In genomic region chr4:40800873-40801272, GRCm38 (mm10) we compare ENCODE assay signal across 31 mouse cellular contexts. TPM values are rescaled to one million over a fixed set of nuclear protein-coding genes. Genes with fewer than 3 reads are reported as not detected.
DNase-seq lines count a peak whose midpoint lies in the region; ATAC-seq lines count a peak whose summit lies in the region.
"Had no signal": no experiment of that assay in that cellular context is flagged by ENCODE, and none has a peak within 500 bp of the region (broad histone marks: within the 10 kb centered on the region; RNA-seq: fewer than 3 reads in every experiment).

No protein-coding gene starts in this region.

- no peak overlapping the region for H3K4me3 ChIP-seq in embryonic facial prominence, embryonic 13.5 days
- H3K4me3 ChIP-seq in embryonic facial prominence, embryonic 10.5 days, result no peak overlapping the region
- H3K4me3 ChIP-seq in heart, embryonic 13.5 days, result no peak overlapping the region
- H3K4me3 ChIP-seq in liver, embryonic 12.5 days, result no peak overlapping the region
- H3K4me3 ChIP-seq in hindbrain, embryonic 13.5 days, result no peak overlapping the region
- H3K4me3 ChIP-seq: embryonic facial prominence, embryonic 15.5 days; forebrain, embryonic 13.5 days; kidney, embryonic 15.5 days; limb, embryonic 13.5 days; liver, embryonic 15.5 days; midbrain, embryonic 12.5 days; myocyte; neural tube, embryonic 12.5 days had no signal

- H3K36me3 ChIP-seq in embryonic facial prominence, embryonic 13.5 days, result peaks cover 24% of the 10 kb centered on the region
- H3K36me3 ChIP-seq in embryonic facial prominence, embryonic 10.5 days (replicated peaks), result peaks cover 23% of the 10 kb centered on the region
- peaks cover 51% of the 10 kb centered on the region for H3K36me3 ChIP-seq in heart, embryonic 13.5 days
- H3K36me3 ChIP-seq in liver, embryonic 12.5 days, result peaks cover 55% of the 10 kb centered on the region
- 0 out of 2 replicates have a peak, but pooled peaks cover 2% of the 10 kb centered on the region for H3K36me3 ChIP-seq in hindbrain, embryonic 13.5 days

- WGBS in embryonic facial prominence, embryonic 13.5 days, result 79% methylated on average over 3 of the region's 3 CpGs
- 82% methylated on average over 3 of the region's 3 CpGs for WGBS in embryonic facial prominence, embryonic 10.5 days
- 43% methylated on average over 3 of the region's 3 CpGs for WGBS in heart, embryonic 13.5 days
- WGBS in liver, embryonic 12.5 days (ENCODE audit: insufficient replicate concordance), result 41% methylated on average over 3 of the region's 3 CpGs
- WGBS in hindbrain, embryonic 13.5 days, result 87% methylated on average over 3 of the region's 3 CpGs

- H3K4me1 ChIP-seq in embryonic facial prominence, embryonic 13.5 days, result peaks cover 12% of the 10 kb centered on the region
- peaks cover 3% of the 10 kb centered on the region; the same call in 1 of the 2 replicates for H3K4me1 ChIP-seq in embryonic facial prominence, embryonic 10.5 days
- peaks cover 47% of the 10 kb centered on the region for H3K4me1 ChIP-seq in heart, embryonic 13.5 days
- peaks cover 19% of the 10 kb centered on the region for H3K4me1 ChIP-seq in liver, embryonic 12.5 days
- H3K4me1 ChIP-seq in hindbrain, embryonic 13.5 days (replicated peaks), result no peaks in the 10 kb centered on the region
- H3K4me1 ChIP-seq: embryonic facial prominence, embryonic 15.5 days; forebrain, embryonic 13.5 days; kidney, embryonic 15.5 days; limb, embryonic 13.5 days; liver, embryonic 15.5 days; midbrain, embryonic 12.5 days; neural tube, embryonic 12.5 days had no signal

- no peak for ATAC-seq in embryonic facial prominence, embryonic 13.5 days (ENCODE audit: insufficient number of reproducible peaks, insufficient read depth, low FRiP score, low TSS enrichment, low read depth)
- ATAC-seq in heart, embryonic 13.5 days (ENCODE audit: extremely low read depth, insufficient number of reproducible peaks, low FRiP score, low TSS enrichment), result no peak
- peak; percentile 58; the same call in 1 of the 2 replicates for ATAC-seq in liver, embryonic 12.5 days
- no peak for ATAC-seq in hindbrain, embryonic 13.5 days (ENCODE audit: low FRiP score)
- ATAC-seq: activated CD4-positive, CD25-positive, alpha-beta regulatory T cell, adult 4 months; forebrain, embryonic 13.5 days; inflammation-experienced regulatory T-cells, adult 6 months had no signal

- H3K9ac ChIP-seq in embryonic facial prominence, embryonic 13.5 days, result no peak overlapping the region
- no peak overlapping the region for H3K9ac ChIP-seq in heart, embryonic 13.5 days
- no peak overlapping the region for H3K9ac ChIP-seq in liver, embryonic 12.5 days
- no peak overlapping the region for H3K9ac ChIP-seq in hindbrain, embryonic 13.5 days
- H3K9ac ChIP-seq: embryonic facial prominence, embryonic 15.5 days; forebrain, embryonic 13.5 days; hindbrain, embryonic 14.5 days; kidney, embryonic 15.5 days; limb, embryonic 13.5 days; liver, embryonic 15.5 days; midbrain, embryonic 12.5 days; neural tube, embryonic 12.5 days had no signal

- no peaks in the 10 kb centered on the region for H3K27me3 ChIP-seq in embryonic facial prominence, embryonic 13.5 days
- no peaks in the 10 kb centered on the region for H3K27me3 ChIP-seq in embryonic facial prominence, embryonic 10.5 days (replicated peaks; ENCODE audit: low read depth, poor library complexity, severe bottlenecking)
- no peaks in the 10 kb centered on the region for H3K27me3 ChIP-seq in heart, embryonic 13.5 days (replicated peaks)
- H3K27me3 ChIP-seq in liver, embryonic 12.5 days (replicated peaks), result no peaks in the 10 kb centered on the region
- H3K27me3 ChIP-seq in hindbrain, embryonic 13.5 days, result no peaks in the 10 kb centered on the region
- H3K27me3 ChIP-seq: CH12.LX; embryonic facial prominence, embryonic 15.5 days; forebrain, embryonic 13.5 days; kidney, embryonic 15.5 days; limb, embryonic 13.5 days; liver, embryonic 15.5 days; midbrain, embryonic 12.5 days; neural tube, embryonic 12.5 days had no signal

- peak overlapping the region; percentile 16; the same call in 1 of the 2 replicates for H3K27ac ChIP-seq in embryonic facial prominence, embryonic 13.5 days
- H3K27ac ChIP-seq in embryonic facial prominence, embryonic 10.5 days (replicated peaks), result no peak overlapping the region
- peak overlapping the region; percentile 28; the same call in 1 of the 2 replicates for H3K27ac ChIP-seq in heart, embryonic 13.5 days (replicated peaks)
- peak overlapping the region; percentile 31 for H3K27ac ChIP-seq in liver, embryonic 12.5 days
- H3K27ac ChIP-seq in hindbrain, embryonic 13.5 days, result no peak overlapping the region
- H3K27ac ChIP-seq: embryonic facial prominence, embryonic 15.5 days; forebrain, embryonic 13.5 days; hindbrain, embryonic 14.5 days; kidney, embryonic 15.5 days; limb, embryonic 13.5 days; liver, embryonic 15.5 days; midbrain, embryonic 12.5 days; neural tube, embryonic 12.5 days had no signal

- H3K9me3 ChIP-seq in embryonic facial prominence, embryonic 13.5 days, result no peaks in the 10 kb centered on the region
- no peaks in the 10 kb centered on the region for H3K9me3 ChIP-seq in embryonic facial prominence, embryonic 10.5 days
- no peaks in the 10 kb centered on the region for H3K9me3 ChIP-seq in heart, embryonic 13.5 days
- no peaks in the 10 kb centered on the region for H3K9me3 ChIP-seq in liver, embryonic 12.5 days (replicated peaks)
- no peaks in the 10 kb centered on the region for H3K9me3 ChIP-seq in hindbrain, embryonic 13.5 days
- H3K9me3 ChIP-seq: embryonic facial prominence, embryonic 15.5 days; forebrain, embryonic 13.5 days; kidney, embryonic 15.5 days; limb, embryonic 13.5 days; liver, embryonic 15.5 days; midbrain, embryonic 12.5 days; neural tube, embryonic 12.5 days had no signal

- H3K4me2 ChIP-seq in embryonic facial prominence, embryonic 13.5 days, result no peak overlapping the region
- H3K4me2 ChIP-seq in heart, embryonic 13.5 days, result no peak overlapping the region
- H3K4me2 ChIP-seq in liver, embryonic 12.5 days, result no peak overlapping the region
- H3K4me2 ChIP-seq in hindbrain, embryonic 13.5 days, result no peak overlapping the region
- H3K4me2 ChIP-seq: embryonic facial prominence, embryonic 15.5 days; forebrain, embryonic 13.5 days; hindbrain, embryonic 14.5 days; kidney, embryonic 15.5 days; limb, embryonic 13.5 days; liver, embryonic 15.5 days; midbrain, embryonic 12.5 days; neural tube, embryonic 12.5 days had no signal

- DNase-seq in embryonic facial prominence, embryonic 10.5 days (ENCODE audit: low spot score), result no peak
- DNase-seq in heart, postnatal 10 days, result no peak
- no peak for DNase-seq in liver
- peak; percentile 47 for DNase-seq in skeletal muscle tissue, adult 2 months (ENCODE audit: low read depth, low spot score)
- DNase-seq: adrenal gland, adult 8-10 months; cerebellum, adult 11-12 months; cerebellum, postnatal 10 days; gastrocnemius, postnatal 25 days; heart, postnatal 36 days; kidney, adult 18-20 months; kidney, postnatal 25 days; lung, postnatal 36 days; right cerebral cortex, postnatal 25 days; spleen, adult 18-20 months; thymus, postnatal 25 days had no signal

- intact Hi-C loops in heart, postnatal 10 days (cut with DNase I), result no loop called here

RNA-seq across cellular contexts. Expression of gene Smu1, which starts 43.1 kb away (rescaled TPM):
- 147 TPM in 2 replicates for polyA plus RNA-seq in embryonic facial prominence, embryonic 13.5 days (2015; fragmentation: Nextera tagmentation; extraction: Ambion mirVana)
- 190 and 192 TPM in 2 replicates for polyA plus RNA-seq in embryonic facial prominence, embryonic 10.5 days (2016; fragmentation: Nextera tagmentation; extraction: Ambion mirVana)
- 95.7 and 107 TPM in 2 replicates for polyA plus RNA-seq in heart, embryonic 13.5 days (2015; fragmentation: Nextera tagmentation; extraction: Ambion mirVana)
- total RNA-seq in heart, postnatal 10 days (2021), result 10 to 100 TPM; 38.7 to 40.8 TPM
- polyA plus RNA-seq in liver, embryonic 12.5 days (2016; fragmentation: Nextera tagmentation; extraction: Ambion mirVana), result 107 and 112 TPM in 2 replicates
- 130 and 131 TPM in 2 replicates for polyA plus RNA-seq in hindbrain, embryonic 13.5 days (2015; fragmentation: Nextera tagmentation; extraction: Ambion mirVana)

RNA-seq across cellular contexts. Expression of gene B4galt1, which starts 52.9 kb away (rescaled TPM):
- 39.7 and 39.9 TPM in 2 replicates for polyA plus RNA-seq in embryonic facial prominence, embryonic 13.5 days (2015; fragmentation: Nextera tagmentation; extraction: Ambion mirVana)
- polyA plus RNA-seq in embryonic facial prominence, embryonic 10.5 days (2016; fragmentation: Nextera tagmentation; extraction: Ambion mirVana), result 23.8 and 24.7 TPM in 2 replicates
- 46.2 and 48.1 TPM in 2 replicates for polyA plus RNA-seq in heart, embryonic 13.5 days (2015; fragmentation: Nextera tagmentation; extraction: Ambion mirVana)
- total RNA-seq in heart, postnatal 10 days (2021), result 100 to 1,000 TPM in 1 of 2 experiments, 10 to 100 TPM in 1; 95.5 to 103 TPM
- polyA plus RNA-seq in liver, embryonic 12.5 days (2016; fragmentation: Nextera tagmentation; extraction: Ambion mirVana), result 39.6 and 40.0 TPM in 2 replicates
- 9.0 and 9.6 TPM in 2 replicates for polyA plus RNA-seq in hindbrain, embryonic 13.5 days (2015; fragmentation: Nextera tagmentation; extraction: Ambion mirVana)

Comparison
In these comparisons a context has a peak if more than half of its experiments do, and no peak if none do; other contexts are left out.
1. H3K27ac ChIP-seq: peak in embryonic facial prominence, embryonic 13.5 days (single experiment), heart, embryonic 13.5 days (single experiment) and liver, embryonic 12.5 days (single experiment); none in embryonic facial prominence, embryonic 10.5 days (single experiment) and hindbrain, embryonic 13.5 days (single experiment).